Mouse (Mus musculus) urinary bladder, postnatal 4 days (tissue): ENCODE results near the gene Olfr1269.

Experiments used
- DNase-seq, 2 experiments: peaks; one replicate each; pipeline ENCODE4 v3.0.0; 2021 to 2022; ENCODE audit warnings: low spot score in 2 of 2

The Olfr1269 gene

DNA sequence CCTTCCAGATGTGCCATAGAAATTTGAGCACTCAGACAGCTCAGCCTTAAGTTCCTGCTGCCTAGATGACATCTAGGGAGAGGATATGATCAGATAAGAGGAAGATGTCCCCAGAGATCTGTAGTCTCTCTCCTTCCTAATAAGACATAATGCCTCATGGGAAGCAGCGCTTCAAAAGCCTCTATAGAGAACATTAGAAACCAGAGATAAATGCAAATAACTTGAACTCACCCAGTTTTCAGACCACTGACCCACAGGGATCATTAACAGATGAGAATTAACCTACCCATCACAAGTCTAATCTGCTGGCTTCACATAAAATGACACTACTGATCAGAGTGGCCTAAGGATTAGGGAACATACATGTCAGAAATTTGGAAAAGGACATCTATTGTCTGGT lies at the start of gene Olfr1269:
Gene Olfr1269 (minus strand): TSS at position 101 of the 400 bp plus-strand sequence.
- DNase-seq: no peak

DNA sequence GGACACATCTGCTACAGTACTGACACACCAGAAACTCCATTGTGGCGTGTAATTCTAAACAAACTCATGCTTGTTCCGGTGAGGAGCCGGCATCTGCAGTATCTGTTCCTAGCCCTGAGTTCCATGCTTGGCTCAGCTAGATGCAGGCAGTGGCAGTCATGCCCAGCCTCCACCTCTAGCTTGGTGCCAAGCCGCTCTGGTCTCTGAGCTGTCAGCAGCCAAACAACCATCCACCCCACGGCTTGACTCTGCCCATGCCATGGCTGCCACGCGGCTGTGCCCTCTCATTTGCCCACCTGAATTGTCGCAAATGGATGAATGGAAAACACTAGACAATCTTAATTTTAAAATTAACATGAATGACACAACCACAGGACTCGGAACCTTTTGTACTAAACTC lies 32.7 kb upstream of the Olfr1269 start:
- no peak for DNase-seq

DNA sequence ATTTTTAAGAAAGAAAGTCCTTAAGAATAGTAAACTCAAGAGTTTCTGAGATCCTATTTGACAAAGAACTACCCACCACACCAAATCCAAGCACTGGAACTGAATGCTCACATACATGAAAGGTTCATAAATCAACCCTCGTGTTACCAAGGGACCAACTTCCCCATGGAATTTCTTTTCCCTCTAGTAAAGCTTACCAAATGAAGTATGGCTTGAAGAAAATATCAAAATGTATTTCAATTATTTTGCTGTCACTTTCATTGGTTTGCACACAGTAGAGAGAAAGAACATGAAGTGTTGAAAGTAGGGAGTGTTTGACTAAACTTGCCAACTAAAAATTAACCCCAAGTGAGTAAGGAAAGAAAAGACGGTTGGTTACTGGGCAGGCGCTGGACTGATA lies 31.8 kb upstream of the Olfr1269 start, which contains the start of gene Olfr1270:
Gene Olfr1270 (minus strand): TSS at position 101 of the 400 bp plus-strand sequence.
- no peak for DNase-seq

GRCm38 (mm10) chr2:90142196-90142595 lies 21.0 kb upstream of the Olfr1269 start, which contains the start of gene Olfr32:
Olfr32 (minus strand) TSS chr2:90142296.
- no peak for DNase-seq

- no peak for DNase-seq
Observed at GRCm38 (mm10) chr2:90070065-90070464, 51.1 kb downstream of the Olfr1269 start.
